Mouse (Mus musculus): ENCODE measurements around the gene Sigmar1.

DNA sequence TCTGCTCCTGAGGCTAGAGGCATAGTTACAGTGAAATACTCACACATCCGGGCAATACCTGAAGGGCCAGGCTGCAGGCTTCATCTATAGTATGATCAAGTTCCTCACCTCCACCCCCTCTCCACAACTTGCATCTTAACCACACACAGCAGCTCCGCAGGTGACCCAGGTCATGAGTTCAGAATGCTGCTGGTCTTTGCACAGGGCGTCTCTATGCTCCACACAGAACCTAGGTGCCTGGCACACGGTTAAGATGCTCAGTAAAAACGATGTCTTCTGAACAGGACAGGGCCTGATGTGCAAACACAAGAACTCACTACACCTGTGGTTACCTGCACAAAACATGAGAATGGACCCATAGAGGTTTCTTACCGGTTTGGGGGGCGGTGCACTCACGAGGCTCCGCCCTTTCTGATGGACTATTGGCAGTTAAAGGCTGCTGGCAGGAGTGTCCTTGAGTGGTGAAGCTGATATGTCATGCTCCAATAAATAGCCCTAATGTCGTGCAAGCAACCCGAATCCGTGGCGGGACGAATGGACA is 1.1 kb downstream of the Sigmar1 start, which contains the start of gene Galt:
- TF ChIP-seq EP300 (IDR thresholded peaks at IDR 0.05; ENCODE audit: low read depth) (no peak), CTCF (IDR thresholded peaks at IDR 0.05; ENCODE audit: low read depth) (no peak)
